Mouse (Mus musculus) liver, adult 2 months (tissue): ENCODE data around the gene Fam69a.

ENCODE experiments used
- CTCF ChIP-seq: fragments of 200-500 bp; IDR thresholded peaks from 2 replicates; pipeline ENCODE4 v1.5.1; 2011; ENCODE audit warnings: low read depth, low read length, control low read depth
- POLR2A ChIP-seq: fragments of 200-500 bp; IDR thresholded peaks from 2 replicates; pipeline ENCODE4 v1.6.1; 2011; ENCODE audit warnings: low read length, control low read depth; ENCODE audit not compliant: insufficient read depth; ENCODE audit errors: extremely low read depth

- TF ChIP-seq CTCF, result no peak
- no peak for TF ChIP-seq POLR2A
These were observed 32.5 kb upstream of the Fam69a start for GRCm38 (mm10) chr5:108019367-108019766.
